Mouse (Mus musculus) kidney, adult 11 months (tissue): ENCODE data around the gene 1110025L11Rik.
"Not testable (repeated sequence)": the region's sequence is repeated elsewhere in the genome, so short reads cannot be mapped to it uniquely, and the experiment has no call there.

Source experiments
- DNase-seq: peaks from one replicate; pipeline ENCODE4 v3.0.0; 2022

1110025L11Rik gene

GRCm38 (mm10) chr16:89063902-89064301 is at the start of gene 1110025L11Rik:
TSS of gene 1110025L11Rik (minus strand) at chr16:89064002.
- not testable (repeated sequence) for DNase-seq

DNA sequence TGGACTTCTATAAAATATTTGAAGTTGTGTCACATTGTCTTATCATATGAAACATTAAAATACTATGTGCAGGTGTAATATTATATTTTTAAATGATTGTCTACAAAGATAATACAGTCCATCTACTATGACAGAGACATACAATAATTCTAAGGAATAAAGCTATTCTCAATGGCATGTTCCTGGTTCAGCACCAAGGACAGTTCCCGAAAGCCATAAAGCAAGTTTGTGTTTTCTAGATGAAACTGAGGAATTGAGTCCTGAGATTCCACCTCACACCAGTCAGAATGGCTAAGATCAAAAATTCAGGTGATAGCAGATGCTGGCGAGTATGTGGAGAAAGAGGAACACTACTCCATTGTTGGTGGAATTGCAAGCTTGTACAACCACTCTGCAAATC is 7.2 kb upstream of the 1110025L11Rik start:
- not testable (repeated sequence) for DNase-seq

GRCm38 (mm10) chr16:89047783-89048182 is 16.0 kb downstream of the 1110025L11Rik start, which contains the start of gene Krtap6-5:
TSS of gene Krtap6-5 (minus strand) at chr16:89047883.
- no peak for DNase-seq

DNA sequence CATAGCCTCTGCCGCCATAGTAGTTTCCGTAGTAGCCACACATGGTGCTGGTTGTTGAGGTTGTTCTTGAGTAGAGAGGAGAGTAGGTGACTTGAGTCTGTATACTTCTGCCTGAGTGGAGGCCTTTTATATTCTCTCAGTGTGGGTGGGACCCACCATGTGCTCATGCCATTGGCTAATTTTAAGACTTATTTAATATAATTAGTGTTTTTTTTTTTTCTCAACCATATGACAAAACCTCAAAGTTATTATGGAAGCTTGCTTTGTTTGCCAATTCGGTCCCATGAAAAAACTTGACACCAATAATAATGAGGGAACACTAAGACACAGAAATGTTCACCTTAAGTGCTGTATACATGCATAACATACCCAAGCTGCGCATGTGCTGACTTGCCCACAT is 22.4 kb downstream of the 1110025L11Rik start, which contains the start of gene Gm10228:
TSS of gene Gm10228 (minus strand) at position 101 of the 400 bp plus-strand sequence.
- DNase-seq: not testable (repeated sequence)

DNA sequence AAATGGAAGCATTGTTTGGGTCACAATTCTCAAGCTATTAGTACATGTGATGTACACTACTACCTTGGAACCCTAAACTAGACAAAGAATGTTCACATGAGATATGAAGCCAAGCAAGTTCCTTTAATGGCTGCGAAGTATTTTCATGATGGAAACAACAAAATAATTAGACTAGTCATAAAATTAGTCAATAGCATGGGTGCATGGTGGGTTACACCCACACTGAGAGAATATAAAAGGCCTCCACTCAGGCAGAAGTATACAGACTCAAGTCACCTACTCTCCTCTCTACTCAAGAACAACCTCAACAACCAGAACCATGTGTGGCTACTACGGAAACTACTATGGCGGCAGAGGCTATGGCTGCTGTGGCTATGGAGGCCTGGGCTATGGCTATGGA is 32.4 kb downstream of the 1110025L11Rik start, which contains the start of gene Krtap6-1:
TSS of gene Krtap6-1 (plus strand) at position 301 of the 400 bp plus-strand sequence.
- DNase-seq: not testable (repeated sequence)

DNA sequence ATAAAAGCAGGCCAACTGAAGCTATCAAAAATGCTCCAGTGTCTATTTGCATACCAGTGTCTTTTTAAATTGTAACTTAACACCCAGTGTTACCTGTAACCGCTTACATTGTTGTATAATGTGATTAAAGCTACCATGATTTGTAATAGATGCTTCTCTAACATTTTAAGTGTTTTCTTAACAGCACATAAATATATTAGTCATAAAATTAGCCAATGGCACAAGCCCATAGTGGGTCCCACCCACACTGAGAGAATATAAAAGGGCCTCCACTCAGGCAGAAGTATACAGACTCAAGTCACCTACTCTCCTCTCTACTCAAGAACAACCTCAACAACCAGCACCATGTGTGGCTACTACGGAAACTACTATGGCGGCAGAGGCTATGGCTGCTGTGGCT is 48.8 kb downstream of the 1110025L11Rik start, which contains the start of gene Gm10229:
TSS of gene Gm10229 (plus strand) at position 301 of the 400 bp plus-strand sequence.
- not testable (repeated sequence) for DNase-seq

- no peak for DNase-seq
Observed at GRCm38 (mm10) chr16:89013973-89014372, 49.8 kb downstream of the 1110025L11Rik start.
